Mouse (Mus musculus) embryonic stem cell, embryonic (primary cell): Measurements from ENCODE around the gene Prss12.
"Not testable (repeated sequence)": the region's sequence is repeated elsewhere in the genome, so short reads cannot be mapped to it uniquely, and the experiment has no call there.

Experiments
- CTCF ChIA-PET, 4 experiments: fragments of 300-600 bp in 2 of 4; fragments of 350-600 bp in 2 of 4; sonication (Branson Sonifier 250); formaldehyde crosslinking; loops; one replicate each; lab custom pipeline; 2022; ENCODE audit warnings: inconsistent platforms in 2 of 4; lab: Charles Lee
- POLR2A ChIA-PET, 4 experiments: fragments of 300-600 bp in 2 of 4; fragments of 350-600 bp in 2 of 4; sonication (Branson Sonifier 250); formaldehyde crosslinking; loops; one replicate each; lab custom pipeline; 2022; ENCODE audit warnings: antibody characterized with exemption in 4 of 4, inconsistent platforms in 1 of 4; lab: Charles Lee

Prss12 gene

GRCm38 (mm10) chr3:123452904-123453303 lies 6.2 kb downstream of the Prss12 start:
- CTCF ChIA-PET: no interaction called here
- POLR2A ChIA-PET: no interaction called here

- ChIA-PET CTCF (no interaction called here), POLR2A (interaction anchor here in 1 of 4 experiments (3.9 kb wide), 1 partner anchor 49 kb away, joined by 12 read pairs; no protein-coding TSS in a partner anchor)
These were observed 12.8 kb downstream of the Prss12 start for GRCm38 (mm10) chr3:123459492-123459891.

- CTCF ChIA-PET: no interaction called here
- POLR2A ChIA-PET: interaction anchor here in 2 of 4 experiments (1.6 to 3.9 kb wide), 2 partner anchors 48 kb away, joined by 6 to 12 read pairs; no protein-coding TSS in a partner anchor
These were observed 13.7 kb downstream of the Prss12 start for GRCm38 (mm10) chr3:123460436-123460835.

- POLR2A ChIA-PET: interaction anchor here in 2 of 4 experiments (0.6 to 3.9 kb wide), 2 partner anchors 44 to 46 kb away, joined by 3 to 12 read pairs; no protein-coding TSS in a partner anchor
- CTCF ChIA-PET: no interaction called here
These were observed 15.6 kb downstream of the Prss12 start for GRCm38 (mm10) chr3:123462264-123462663.

- ChIA-PET CTCF (interaction anchor here in 1 of 4 experiments (0.8 kb wide), 1 partner anchor 23 kb away, joined by 4 read pairs; no protein-coding TSS in a partner anchor), POLR2A (interaction anchor here in 1 of 4 experiments (2.0 kb wide), 1 partner anchor 31 kb away, joined by 6 read pairs; no protein-coding TSS in a partner anchor)
These were observed 30.1 kb downstream of the Prss12 start for GRCm38 (mm10) chr3:123476833-123477232.

- CTCF ChIA-PET: no interaction called here
- POLR2A ChIA-PET: interaction anchor here in 2 of 4 experiments (1.2 to 1.5 kb wide), 2 partner anchors 24 to 27 kb away, joined by 4 read pairs; no protein-coding TSS in a partner anchor
These were observed 34.6 kb downstream of the Prss12 start for GRCm38 (mm10) chr3:123481266-123481665.

- POLR2A ChIA-PET: interaction anchor here in 2 of 4 experiments (1.0 to 2.6 kb wide), 4 partner anchors 13 to 17 kb away, joined by 5 to 22 read pairs (median 12); no protein-coding TSS in a partner anchor
These were observed 45.1 kb downstream of the Prss12 start for GRCm38 (mm10) chr3:123491814-123492213.

GRCm38 (mm10) chr3:123493163-123493562 lies 46.5 kb downstream of the Prss12 start:
- POLR2A ChIA-PET: interaction anchor here in 2 of 4 experiments (0.7 kb wide), 2 partner anchors 15 to 132 kb away, joined by 3 to 5 read pairs; no protein-coding TSS in a partner anchor

More at GRCm38 (mm10) chr3:123491814-123492213, 45.1 kb downstream of the Prss12 start:
- CTCF ChIA-PET: no interaction called here

GRCm38 (mm10) chr3:123495088-123495487 lies 48.4 kb downstream of the Prss12 start:
- ChIA-PET POLR2A (interaction anchor here in 1 of 4 experiments (0.8 to 5.4 kb wide), 2 partner anchors 13 kb away, joined by 3 to 73 read pairs; no protein-coding TSS in a partner anchor), CTCF (no interaction called here)

More at GRCm38 (mm10) chr3:123493163-123493562, 46.5 kb downstream of the Prss12 start:
- CTCF ChIA-PET: no interaction called here

GRCm38 (mm10) chr3:123498787-123499186 lies 52.1 kb downstream of the Prss12 start:
- CTCF ChIA-PET: no interaction called here
- POLR2A ChIA-PET: interaction anchor here in 3 of 4 experiments (1.6 to 5.4 kb wide), 6 partner anchors 7 to 130 kb away, joined by 3 to 73 read pairs (median 7); no protein-coding TSS in a partner anchor

GRCm38 (mm10) chr3:123501798-123502197 lies 55.1 kb downstream of the Prss12 start:
- CTCF ChIA-PET, POLR2A ChIA-PET: not testable (repeated sequence)

GRCm38 (mm10) chr3:123503943-123504342 lies 57.2 kb downstream of the Prss12 start:
- POLR2A ChIA-PET: interaction anchor here in 1 of 4 experiments (1.5 to 1.6 kb wide), 2 partner anchors 10 to 13 kb away, joined by 5 read pairs; no protein-coding TSS in a partner anchor
- CTCF ChIA-PET: no interaction called here

GRCm38 (mm10) chr3:123504783-123505182 lies 58.1 kb downstream of the Prss12 start:
- CTCF ChIA-PET: no interaction called here
- POLR2A ChIA-PET: interaction anchor here in 2 of 4 experiments (0.8 to 6.6 kb wide), 8 partner anchors 10 to 158 kb away, joined by 3 to 137 read pairs (median 6); partner anchors contain the start of gene Prss12 (in 1 of the 2)

GRCm38 (mm10) chr3:123505778-123506667 lies 59.3 kb downstream of the Prss12 start:
- POLR2A ChIA-PET: interaction anchor here (0.6 to 6.6 kb wide), 37 partner anchors 8 to 446 kb away, joined by 3 to 137 read pairs (median 4); partner anchors contain the start of genes Mettl14 (in 2 of the 4), Ndst3 (in 1 of the 4), Prss12 (in 1 of the 4) and Sec24d (in 1 of the 4)
- CTCF ChIA-PET: interaction anchor here in 1 of 4 experiments (0.6 kb wide), 1 partner anchor 10 kb away, joined by 3 read pairs; no protein-coding TSS in a partner anchor

GRCm38 (mm10) chr3:123506699-123507662 lies 60.3 kb downstream of the Prss12 start:
- ChIA-PET CTCF (interaction anchor here in 1 of 4 experiments (0.6 kb wide), 1 partner anchor 9 kb away, joined by 3 read pairs; no protein-coding TSS in a partner anchor), POLR2A (interaction anchor here (0.6 to 6.6 kb wide), 37 partner anchors 8 to 386 kb away, joined by 3 to 137 read pairs (median 5); partner anchors contain the start of genes Mettl14 (in 2 of the 4), Ndst3 (in 1 of the 4), Prss12 (in 1 of the 4) and Sec24d (in 1 of the 4))

GRCm38 (mm10) chr3:123507663-123508055 lies 60.9 kb downstream of the Prss12 start:
- POLR2A ChIA-PET: interaction anchor here (0.6 to 6.6 kb wide), 111 partner anchors 7 to 1263 kb away, joined by 3 to 137 read pairs (median 5); partner anchors contain the start of genes Mettl14 (in 3 of the 4), Gclm (in 1 of the 4), Ndst3 (in 1 of the 4) and Prss12 (in 1 of the 4)

More at GRCm38 (mm10) chr3:123507663-123508055, 60.9 kb downstream of the Prss12 start:
- CTCF ChIA-PET: interaction anchor here in 1 of 4 experiments (1.1 kb wide), 2 partner anchors 349 to 767 kb away, joined by 3 to 5 read pairs; no protein-coding TSS in a partner anchor
